Mouse (Mus musculus) mammary gland, adult 2 months (tissue): Measurements from ENCODE around the gene Traf2. TPM values are rescaled to one million over a fixed set of nuclear protein-coding genes. Genes with fewer than 3 reads are reported as not detected.

Experiments used
- polyA plus RNA-seq: library from polyadenylated mRNA; depleted of rRNA; stranded (reverse); fragments of >200 nt; gene quantifications from 2 replicates; pipeline ENCODE4 v1.2.3, GENCODE M21; 2012; ENCODE audit warnings: low replicate concordance; rRNA removed

Traf2 gene
- 20.0 and 23.9 TPM in 2 replicates for polyA plus RNA-seq

GRCm38 (mm10) chr2:25546811-25547491 lies at the start of gene Traf2:
Traf2 (minus strand) TSS chr2:25546940.

GRCm38 (mm10) chr2:25581294-25581864 lies 34.6 kb upstream of the Traf2 start, which contains the start of gene Ajm1:
Ajm1 (minus strand) TSS chr2:25581757.

GRCm38 (mm10) chr2:25574579-25575431 lies 28.1 kb upstream of the Traf2 start, which contains the start of the genes Mamdc4 and Phpt1:
Mamdc4 (minus strand) TSS chr2:25574845.
Phpt1 (minus strand) TSS chr2:25575224.

GRCm38 (mm10) chr2:25557221-25557963 lies 10.7 kb upstream of the Traf2 start, which contains the start of gene Edf1:
Edf1 (plus strand) TSS chr2:25557847.

GRCm38 (mm10) chr2:25501593-25502486 lies 44.9 kb downstream of the Traf2 start, which contains the start of gene C8g:
C8g (minus strand) TSS chr2:25501719.

GRCm38 (mm10) chr2:25500576-25501405 lies 45.9 kb downstream of the Traf2 start, which contains the start of gene Fbxw5:
Fbxw5 (plus strand) TSS chr2:25500750.

GRCm38 (mm10) chr2:25493476-25493961 lies 53.2 kb downstream of the Traf2 start, which contains the start of gene Lcn12:
Lcn12 (minus strand) TSS chr2:25493911.

GRCm38 (mm10) chr2:25469969-25470368 lies 76.8 kb downstream of the Traf2 start, which contains the start of gene Ptgds:
Ptgds (minus strand) TSS chr2:25470046.

Other genes starting within 250 kb of the Traf2 start
- gene Grin1, start 227.8 kb downstream of the Traf2 start, polyA plus RNA-seq = 0.19 and 0.41 TPM in 2 replicates
- 11.8 and 12.5 TPM in 2 replicates for gene Man1b1, start 214.6 kb downstream of the Traf2 start, polyA plus RNA-seq
- gene Dpp7, start 190.6 kb downstream of the Traf2 start, polyA plus RNA-seq = 43.0 and 55.8 TPM in 2 replicates
- 43.6 and 71.9 TPM in 2 replicates for gene Uap1l1, start 181.3 kb downstream of the Traf2 start, polyA plus RNA-seq
- 0.86 and 3.4 TPM in 2 replicates for gene Sapcd2, start 174.6 kb downstream of the Traf2 start, polyA plus RNA-seq
- gene Entpd2, start 151.1 kb downstream of the Traf2 start, polyA plus RNA-seq = 48.9 and 63.5 TPM in 2 replicates
- 151 and 254 TPM in 2 replicates for gene Npdc1, start 147.6 kb downstream of the Traf2 start, polyA plus RNA-seq
- gene Fut7, start 123.7 kb downstream of the Traf2 start, polyA plus RNA-seq = 7.8 and 13.8 TPM in 2 replicates
- gene Abca2, start 118.2 kb downstream of the Traf2 start, polyA plus RNA-seq = 52.8 and 92.1 TPM in 2 replicates
- 8.4 and 21.2 TPM in 2 replicates for gene Clic3, start 90.1 kb downstream of the Traf2 start, polyA plus RNA-seq
- gene Paxx, start 85.8 kb downstream of the Traf2 start, polyA plus RNA-seq = 92.7 and 147 TPM in 2 replicates
- gene Ptgds, start 76.9 kb downstream of the Traf2 start, polyA plus RNA-seq = 4.8 and 6.6 TPM in 2 replicates
- not detected in 2 replicates for gene Lcn12, start 53.0 kb downstream of the Traf2 start, polyA plus RNA-seq
- 19.9 and 31.9 TPM in 2 replicates for gene Fbxw5, start 46.2 kb downstream of the Traf2 start, polyA plus RNA-seq
- gene C8g, start 45.2 kb downstream of the Traf2 start, polyA plus RNA-seq = 12.2 and 13.2 TPM in 2 replicates
- gene Edf1, start 10.9 kb upstream of the Traf2 start, polyA plus RNA-seq = 65.0 and 134 TPM in 2 replicates
- 3.4 and 4.2 TPM in 2 replicates for gene Mamdc4, start 27.9 kb upstream of the Traf2 start, polyA plus RNA-seq
- 42.8 and 48.1 TPM in 2 replicates for gene Phpt1, start 28.3 kb upstream of the Traf2 start, polyA plus RNA-seq
- gene Ajm1, start 34.8 kb upstream of the Traf2 start, polyA plus RNA-seq = 0.79 and 2.0 TPM in 2 replicates
- 69.2 and 71.3 TPM in 2 replicates for gene Rabl6, start 61.6 kb upstream of the Traf2 start, polyA plus RNA-seq
- not detected in 2 replicates for gene Ccdc183, start 70.7 kb upstream of the Traf2 start, polyA plus RNA-seq
- gene Tmem141, start 75.1 kb upstream of the Traf2 start, polyA plus RNA-seq = 20.4 and 44.3 TPM in 2 replicates
- gene Fcna, start 81.1 kb upstream of the Traf2 start, polyA plus RNA-seq = 17.3 and 33.5 TPM in 2 replicates
- not detected in 2 replicates for gene Lcn8, start 106.2 kb upstream of the Traf2 start, polyA plus RNA-seq
- gene Lcn5, start 111.0 kb upstream of the Traf2 start, polyA plus RNA-seq = not detected in 2 replicates
- gene Lcn6, start 129.8 kb upstream of the Traf2 start, polyA plus RNA-seq = not detected in 2 replicates
- not detected in 2 replicates for gene Lcn10, start 135.8 kb upstream of the Traf2 start, polyA plus RNA-seq
- gene Obp2a, start 153.1 kb upstream of the Traf2 start, polyA plus RNA-seq = not detected in 2 replicates
- gene Bmyc, start 159.8 kb upstream of the Traf2 start, polyA plus RNA-seq = 39.9 and 133 TPM in 2 replicates
- gene Obp2b, start 190.1 kb upstream of the Traf2 start, polyA plus RNA-seq = not detected in 2 replicates
- not detected in 2 replicates for gene Lcn3, start 218.6 kb upstream of the Traf2 start, polyA plus RNA-seq
- gene Lcn11, start 230.1 kb upstream of the Traf2 start, polyA plus RNA-seq = not detected in 2 replicates
- not detected in 2 replicates for gene Gm13539, start 235.3 kb upstream of the Traf2 start, polyA plus RNA-seq